Mouse (Mus musculus) stomach, postnatal 0 days (tissue): ENCODE results near the gene Gm3453.
"Not testable (repeated sequence)": the region's sequence is repeated elsewhere in the genome, so short reads cannot be mapped to it uniquely, and the experiment has no call there.

Experiments
- CTCF ChIP-seq: IDR thresholded peaks from 2 replicates; pipeline ENCODE4 v1.5.1; 2016; ENCODE audit warnings: antibody characterized with exemption, low read depth, mild to moderate bottlenecking, moderate library complexity
- EP300 ChIP-seq: optimal IDR thresholded peaks from 2 replicates; pipeline ENCODE3; 2016; ENCODE audit warnings: antibody characterized with exemption

DNA sequence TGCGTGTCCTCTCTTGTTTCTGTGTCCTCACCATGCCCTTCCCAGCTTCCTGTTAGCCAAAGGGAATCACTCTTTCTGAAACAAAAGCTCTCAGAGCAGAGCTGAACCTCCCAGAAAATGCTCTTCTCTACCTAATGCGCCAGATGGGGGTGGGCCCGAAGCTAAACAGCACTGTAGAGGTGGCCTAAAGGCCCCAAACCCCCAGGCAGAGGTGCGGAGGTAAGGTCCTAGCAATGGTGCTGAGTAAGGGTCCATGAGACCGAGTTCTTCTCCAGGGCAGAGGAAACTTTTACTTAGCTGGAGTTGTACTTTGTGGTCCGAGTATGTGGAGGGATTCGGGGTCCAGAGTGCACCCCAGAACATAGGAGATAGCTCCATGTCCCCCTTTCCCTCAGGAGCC, 8.2 kb upstream of the Gm3453 start:
- not testable (repeated sequence) for TF ChIP-seq CTCF, EP300
